Mouse (Mus musculus) ES-Bruce4 (cell line): ENCODE data around the gene Ddi2. TPM values are rescaled to one million over a fixed set of nuclear protein-coding genes. Genes with fewer than 3 reads are reported as not detected.
A peak's percentile ranks its signal among the peaks of the same experiment; 100 is the strongest.

Experiments used
- H3K27ac ChIP-seq: 2 replicates; pipeline ENCODE4 v1.5.1; 2012; ENCODE audit warnings: low read length, inconsistent platforms; ENCODE audit not compliant: insufficient read depth
- H3K27me3 ChIP-seq: 2 replicates; pipeline ENCODE4 v1.6.1; 2012; ENCODE audit warnings: mild to moderate bottlenecking, low read length, inconsistent platforms; ENCODE audit not compliant: control insufficient read depth, poor library complexity, insufficient read depth, severe bottlenecking
- H3K36me3 ChIP-seq: 2 replicates; pipeline ENCODE4 v1.6.1; 2012; ENCODE audit warnings: inconsistent platforms, mild to moderate bottlenecking, low read length, moderate library complexity; ENCODE audit not compliant: control insufficient read depth, poor library complexity, insufficient read depth, severe bottlenecking
- H3K4me1 ChIP-seq: one replicate; pipeline ENCODE4 v1.8.1; 2011; ENCODE audit warnings: low read length; ENCODE audit not compliant: control insufficient read depth, insufficient read depth
- H3K4me3 ChIP-seq: 2 replicates; pipeline ENCODE4 v1.5.1; 2011; ENCODE audit warnings: low read depth, mild to moderate bottlenecking, low read length
- H3K9ac ChIP-seq: 2 replicates; pipeline ENCODE4 v1.6.1; 2012; ENCODE audit warnings: low read depth, mild to moderate bottlenecking, inconsistent platforms; ENCODE audit not compliant: poor library complexity, severe bottlenecking
- H3K9me3 ChIP-seq: replicated peaks from 2 replicates; pipeline ENCODE4 v1.6.1; 2012; ENCODE audit warnings: mild to moderate bottlenecking, low read length, inconsistent platforms; ENCODE audit not compliant: control insufficient read depth, poor library complexity, insufficient read depth, severe bottlenecking
- CTCF ChIP-seq: IDR thresholded peaks from one replicate; pipeline ENCODE4 v1.8.1; 2011; ENCODE audit warnings: low read depth, low read length
- EP300 ChIP-seq: IDR thresholded peaks from 2 replicates; pipeline ENCODE4 v1.6.1; 2011; ENCODE audit warnings: low read depth, low read length; ENCODE audit not compliant: insufficient read depth
- POLR2A ChIP-seq: IDR thresholded peaks from one replicate; pipeline ENCODE4 v1.8.1; 2011; ENCODE audit warnings: low read length; ENCODE audit not compliant: insufficient read depth
- polyA plus RNA-seq: library from polyadenylated mRNA; stranded (reverse); fragments of >200 nt; gene quantifications from 2 replicates; pipeline ENCODE4 v1.2.4, GENCODE M21; 2011; ENCODE audit warnings: low read depth; ENCODE audit not compliant: missing spikeins, insufficient read depth, insufficient read length

Gene Ddi2
- polyA plus RNA-seq, 1 experiment: 46.0 TPM

- no peaks in the 10 kb centered on the region for H3K36me3 ChIP-seq
- TF ChIP-seq CTCF: no peak
- TF ChIP-seq POLR2A: no peak
- no peak for TF ChIP-seq EP300
- peak overlapping the region; percentile 27; the same call in 1 of the 2 replicates for H3K9ac ChIP-seq
- H3K4me1 ChIP-seq: peaks cover 3% of the 10 kb centered on the region
- no peaks in the 10 kb centered on the region for H3K27me3 ChIP-seq
- no peak overlapping the region for H3K27ac ChIP-seq
- H3K4me3 ChIP-seq: peak overlapping the region; percentile 10; the same call in 1 of the 2 replicates
- no peaks in the 10 kb centered on the region for H3K9me3 ChIP-seq
Observed at GRCm38 (mm10) chr4:141628661-141629060, 94.6 kb downstream of the Ddi2 start.

Other genes with a start within 250 kb of the Ddi2 start
- gene Spen, start 184.8 kb downstream of the Ddi2 start, polyA plus RNA-seq: 39.6 and 46.9 TPM in 2 replicates
- gene Fblim1, start 117.3 kb downstream of the Ddi2 start, polyA plus RNA-seq: 73.8 and 76.6 TPM in 2 replicates
- gene Tmem82, start 104.8 kb downstream of the Ddi2 start, polyA plus RNA-seq: 3.4 and 4.5 TPM in 2 replicates
- gene Slc25a34, start 99.6 kb downstream of the Ddi2 start, polyA plus RNA-seq: 0.82 and 1.8 TPM in 2 replicates
- gene Plekhm2, start 58.5 kb downstream of the Ddi2 start, polyA plus RNA-seq: 11.1 and 15.1 TPM in 2 replicates
- gene Rsc1a1, start 37.8 kb downstream of the Ddi2 start, polyA plus RNA-seq: 4.1 TPM in 1 of 2 replicates, not detected in the other
- gene Agmat, start 23.3 kb upstream of the Ddi2 start, polyA plus RNA-seq: not detected in 2 replicates
- 9.1 and 10.5 TPM in 2 replicates for gene Dnajc16, start 67.5 kb upstream of the Ddi2 start, polyA plus RNA-seq
- gene Casp9, start 70.2 kb upstream of the Ddi2 start, polyA plus RNA-seq: 17.6 and 20.7 TPM in 2 replicates
- not detected in 2 replicates for gene Cela2a, start 102.7 kb upstream of the Ddi2 start, polyA plus RNA-seq
- gene Ctrc, start 122.9 kb upstream of the Ddi2 start, polyA plus RNA-seq: not detected in 2 replicates
- 14.5 and 16.3 TPM in 2 replicates for gene Efhd2, start 151.5 kb upstream of the Ddi2 start, polyA plus RNA-seq